Mouse (Mus musculus) ES-CJ7 (cell line): ENCODE data around the gene Eno3.

Source experiments
- DNase-seq: peaks from one replicate; pipeline ENCODE4 v3.0.0; 2011; ENCODE audit warnings: low read depth, low spot score

Gene Eno3

DNA sequence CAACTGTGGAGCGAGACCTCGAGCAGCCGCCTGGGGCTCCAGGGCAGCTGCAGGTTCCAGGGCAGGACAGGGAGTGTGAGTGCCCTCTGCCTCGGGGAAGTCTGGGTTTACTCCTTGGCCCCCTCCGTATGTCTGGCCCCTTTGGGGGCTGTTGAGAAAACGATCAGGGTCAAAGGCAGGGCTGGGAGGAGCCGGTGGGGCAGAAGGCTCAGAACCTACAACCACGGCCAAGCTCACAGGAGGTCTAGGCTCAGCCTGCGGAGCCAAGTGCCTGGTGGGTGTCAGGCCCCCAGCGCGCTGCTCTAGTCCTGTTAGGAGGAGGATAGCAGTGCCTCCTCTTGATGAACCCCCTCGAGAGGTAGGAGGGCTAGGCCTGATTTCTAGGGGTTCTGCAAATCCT, 24.2 kb downstream of the Eno3 start:
- DNase-seq, result no peak

DNA sequence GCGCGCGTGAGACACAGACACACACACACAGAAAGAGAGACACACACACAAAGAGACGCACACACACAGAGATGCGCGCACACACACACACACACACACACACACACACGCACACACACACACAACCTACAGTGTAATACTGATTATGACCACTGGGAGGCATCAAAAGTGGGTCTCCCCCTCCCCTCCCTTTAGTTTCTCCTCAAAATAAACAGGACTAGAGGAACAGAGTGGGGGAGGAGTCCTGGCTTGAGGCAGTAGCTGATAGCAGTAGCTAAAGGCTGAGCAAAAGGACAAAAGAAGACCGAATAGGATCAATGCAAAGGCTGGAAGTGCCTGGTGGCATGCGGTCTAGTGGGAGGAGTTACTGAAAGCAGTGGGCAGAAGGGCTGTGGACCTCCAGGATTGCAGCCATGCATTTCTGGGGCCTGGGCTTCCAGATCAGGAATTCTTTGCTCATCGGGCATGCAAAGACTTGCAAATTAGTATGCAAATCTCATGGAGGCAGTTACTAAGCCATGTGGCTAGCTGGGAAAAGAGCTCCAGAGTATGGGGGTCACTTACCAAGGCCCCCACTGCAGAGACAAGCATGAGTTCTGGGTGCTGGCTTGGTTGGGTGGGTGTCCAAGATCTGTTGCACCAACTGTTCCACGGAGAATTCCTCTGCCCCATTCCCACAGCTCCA, 25.0 kb downstream of the Eno3 start:
- DNase-seq, result peak; percentile 93

DNA sequence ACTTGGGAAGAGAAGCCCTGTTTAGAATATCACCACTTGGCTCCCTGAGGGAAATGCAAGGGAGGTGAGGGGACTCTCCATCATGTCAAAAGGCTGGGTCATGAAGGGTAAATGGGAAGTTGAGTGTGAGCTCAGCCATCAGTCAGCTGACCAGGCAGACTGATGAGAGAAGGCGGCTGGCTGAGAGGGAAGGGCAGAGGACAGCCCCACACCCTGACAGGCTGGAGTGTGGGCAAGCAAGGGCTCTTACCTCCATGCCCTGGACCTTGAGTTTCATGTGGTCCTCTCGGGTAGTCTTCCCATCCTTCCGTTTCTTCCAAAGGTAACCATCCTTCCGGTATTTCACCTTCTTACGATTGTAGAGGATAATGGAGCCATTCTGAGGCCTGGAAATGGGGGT, 26.6 kb downstream of the Eno3 start:
- no peak for DNase-seq

DNA sequence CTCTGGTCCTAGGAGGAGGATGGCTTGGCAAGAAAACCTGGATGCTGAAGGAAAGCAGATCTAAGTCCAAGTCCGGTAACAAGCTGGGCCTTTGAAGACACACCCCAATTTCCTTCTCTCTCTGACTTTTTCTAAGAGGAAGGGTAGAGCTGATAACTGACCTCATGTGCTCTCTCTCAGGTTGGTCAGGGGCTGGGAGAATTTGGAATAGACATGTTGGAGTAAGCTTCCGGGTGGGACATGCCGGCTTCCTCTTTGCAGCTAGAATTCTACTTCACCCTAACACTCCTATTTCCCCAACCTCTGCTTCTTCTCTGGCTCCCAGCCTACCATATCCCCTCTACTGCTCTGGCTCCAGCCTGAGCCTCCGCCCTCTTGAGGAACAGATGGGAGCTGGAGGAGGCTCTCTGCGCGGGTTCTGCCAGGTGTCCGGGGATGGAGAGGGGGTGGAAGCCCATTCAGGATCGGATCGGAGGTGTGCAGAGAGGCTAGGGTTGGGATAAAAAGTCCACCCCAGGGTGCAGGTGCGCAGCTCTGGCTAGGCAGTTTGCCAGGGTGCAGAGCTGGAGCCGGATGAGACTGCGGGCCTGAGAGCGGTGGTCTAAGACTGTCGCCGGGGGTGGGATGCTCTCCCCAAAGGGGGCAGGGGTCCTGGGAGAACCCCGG, 30.0 kb downstream of the Eno3 start:
- DNase-seq, result peak; percentile 60

DNA sequence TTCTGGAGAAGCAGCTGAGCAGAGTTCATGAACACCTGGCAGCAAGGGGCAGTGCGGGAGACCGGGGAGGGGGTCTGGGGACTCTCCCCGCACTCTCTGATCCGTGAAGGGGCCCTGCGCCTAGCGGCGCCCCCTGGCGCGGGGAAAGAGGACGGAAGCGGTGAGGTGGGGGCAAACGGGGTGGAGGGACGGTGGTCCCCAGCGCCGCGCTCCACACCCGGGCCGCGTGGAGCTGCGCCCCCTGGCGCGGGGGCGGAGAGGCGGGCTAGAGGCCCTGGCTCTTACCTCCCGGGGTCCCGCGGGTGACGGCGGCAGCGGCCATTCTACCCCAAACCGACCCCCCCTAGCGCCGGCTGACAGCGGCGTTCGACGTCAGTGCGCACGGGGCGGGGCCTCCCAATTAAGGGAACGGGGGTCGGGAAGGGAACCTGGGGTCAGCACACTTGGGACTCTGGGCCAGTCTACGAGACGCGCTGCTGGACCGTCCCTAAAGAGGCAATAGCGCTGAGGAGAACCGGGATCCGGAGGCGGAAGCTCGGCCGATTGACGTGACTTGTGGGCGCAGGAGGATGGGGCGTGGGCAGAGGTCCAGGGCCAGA, 30.7 kb downstream of the Eno3 start, which contains the start of gene Camta2:
Gene Camta2, minus strand, starts transcription at position 505 of the 599 bp plus-strand sequence.
- peak; percentile 68 for DNase-seq

DNA sequence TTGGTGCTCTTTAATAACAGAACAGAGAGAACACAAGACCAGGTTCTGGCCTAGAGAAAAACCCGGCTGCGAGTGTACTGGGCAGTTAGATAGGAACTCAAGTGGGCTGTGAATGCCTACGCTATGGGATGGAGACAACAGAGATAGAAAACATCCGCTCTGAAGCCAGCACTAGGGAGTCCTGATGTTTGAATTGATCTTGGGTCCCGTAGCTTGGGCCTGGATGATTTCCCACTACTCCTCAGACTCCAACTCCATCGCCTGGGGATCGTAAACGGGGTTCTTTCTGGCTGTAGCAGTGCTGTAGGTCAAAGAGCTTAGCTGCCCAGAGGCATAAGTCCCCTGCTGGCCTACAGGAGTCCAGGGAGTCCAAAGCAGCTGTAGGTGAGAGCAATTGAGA, 31.4 kb downstream of the Eno3 start:
- DNase-seq, result no peak

DNA sequence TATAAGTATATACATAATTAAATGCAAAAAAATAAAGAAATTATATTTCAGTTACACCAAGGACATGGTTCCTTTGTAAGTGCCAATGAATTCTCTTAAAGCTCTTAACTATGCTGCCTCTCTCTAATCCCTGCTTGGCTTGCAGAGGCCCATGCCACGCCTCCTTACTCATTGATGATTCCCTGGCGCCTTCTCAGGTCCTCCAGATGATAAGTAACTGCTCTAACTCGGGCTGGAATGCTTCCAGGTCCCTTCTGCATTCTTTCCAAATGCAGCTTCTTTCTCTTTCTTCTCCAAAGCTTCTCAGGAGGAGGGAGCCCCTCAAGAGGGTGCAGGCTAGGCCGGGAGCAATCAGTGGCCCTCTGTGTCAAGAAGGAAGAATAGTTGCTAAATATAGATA, 32.6 kb downstream of the Eno3 start:
- no peak for DNase-seq

DNA sequence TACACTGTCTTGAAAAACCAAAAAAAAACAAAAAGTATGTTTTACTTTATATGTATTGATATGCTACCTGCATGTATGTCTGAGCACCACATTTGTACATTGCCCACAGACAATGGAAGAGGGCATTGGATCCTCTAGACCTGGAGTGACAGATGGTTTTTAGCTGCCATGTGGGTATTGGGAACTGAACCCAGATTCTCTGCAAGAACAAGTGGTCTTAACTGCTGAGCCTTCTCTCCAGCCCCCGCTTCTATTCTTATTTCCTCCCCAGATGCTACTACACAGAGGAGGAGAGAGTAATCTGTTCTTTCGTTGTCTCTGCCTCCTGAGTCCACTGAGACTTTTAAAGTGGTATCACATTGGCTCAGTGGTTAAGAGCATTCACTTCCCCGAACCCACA, 36.5 kb downstream of the Eno3 start:
- no peak for DNase-seq

DNA sequence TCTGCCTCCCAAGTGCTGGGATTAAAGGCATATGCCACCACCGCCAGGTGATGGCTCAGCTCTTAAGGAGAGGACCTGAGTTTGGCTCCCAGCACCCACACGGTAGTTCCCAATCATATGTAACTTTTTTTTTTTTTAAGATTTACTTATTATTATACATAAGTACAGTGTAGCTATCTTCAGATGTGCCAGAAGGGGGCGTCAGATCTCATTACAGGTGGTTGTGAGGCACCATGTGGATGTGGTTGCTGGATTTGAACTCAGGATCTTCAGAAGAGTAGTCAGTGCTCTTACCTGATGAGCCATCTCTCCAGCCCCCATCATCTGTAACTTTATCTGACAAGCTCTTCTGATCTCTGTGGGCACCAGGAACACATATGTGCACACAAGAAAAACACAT, 40.4 kb downstream of the Eno3 start:
- no peak for DNase-seq

DNA sequence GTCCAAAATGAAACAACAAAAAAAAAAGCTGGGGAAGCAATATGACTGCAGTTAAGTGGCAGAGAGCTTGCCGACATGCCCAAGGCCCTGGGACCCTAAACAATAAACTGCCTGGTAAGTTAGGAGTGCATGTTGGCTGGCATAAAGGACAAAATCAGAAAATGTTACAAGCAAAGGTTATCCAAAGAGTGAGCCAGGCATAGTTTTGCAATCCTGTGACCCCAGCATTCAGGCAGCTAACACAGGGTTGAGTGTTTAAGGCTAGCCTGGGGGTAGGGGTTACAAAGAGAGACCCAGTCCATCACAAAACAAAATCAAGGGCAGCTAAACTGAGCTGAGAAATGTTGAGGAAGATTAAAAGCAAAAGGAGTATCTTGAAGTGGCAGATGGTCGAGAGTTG, 42.0 kb downstream of the Eno3 start:
- no peak for DNase-seq

DNA sequence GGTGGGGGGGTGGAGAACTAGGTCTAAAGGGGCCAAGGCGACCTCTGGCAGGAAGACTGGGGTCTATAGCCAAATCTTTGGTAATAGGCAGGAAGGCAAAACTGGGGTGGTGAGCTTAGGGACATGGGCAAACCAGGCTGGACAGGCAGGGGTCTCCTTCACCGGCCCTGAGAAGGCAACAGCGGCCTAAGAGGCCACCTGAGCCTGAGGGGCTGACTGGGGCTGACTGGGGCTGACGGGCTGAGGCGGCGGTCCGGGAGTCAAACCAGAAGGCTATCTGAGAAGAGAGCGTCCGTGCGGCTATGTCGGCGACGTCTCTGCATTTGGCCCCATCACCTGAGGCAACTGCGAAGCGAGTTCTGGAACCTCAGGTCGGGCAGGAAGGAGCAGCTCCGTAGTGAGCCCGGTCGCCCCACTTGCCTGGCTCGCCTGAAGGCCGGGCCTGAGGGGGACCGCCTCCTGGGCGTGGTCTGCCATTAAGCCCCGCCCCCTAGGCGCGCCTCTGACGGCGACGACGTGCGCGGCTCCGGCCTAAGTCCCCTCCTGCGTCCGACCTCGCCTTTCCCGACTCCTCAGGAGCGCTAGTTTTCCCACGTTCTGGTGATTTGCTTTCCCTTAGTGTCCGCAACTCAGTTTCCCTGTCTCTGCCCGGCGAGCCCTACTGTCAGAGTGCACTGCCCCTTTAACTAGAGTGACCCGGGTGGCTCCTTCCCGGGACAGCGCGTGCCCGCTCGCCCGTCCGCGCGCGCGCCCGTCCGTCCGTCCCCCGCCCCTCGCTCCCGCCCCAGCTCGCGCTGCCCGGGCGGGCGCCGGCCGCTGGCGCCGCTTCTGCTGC, 42.9 kb downstream of the Eno3 start, which contains the start of the genes Inca1 and Kif1c:
Gene Inca1, minus strand, starts transcription at position 434 of the 835 bp plus-strand sequence.
Gene Kif1c, plus strand, starts transcription at position 827 of the 835 bp plus-strand sequence.
- DNase-seq, result peak; percentile 95

DNA sequence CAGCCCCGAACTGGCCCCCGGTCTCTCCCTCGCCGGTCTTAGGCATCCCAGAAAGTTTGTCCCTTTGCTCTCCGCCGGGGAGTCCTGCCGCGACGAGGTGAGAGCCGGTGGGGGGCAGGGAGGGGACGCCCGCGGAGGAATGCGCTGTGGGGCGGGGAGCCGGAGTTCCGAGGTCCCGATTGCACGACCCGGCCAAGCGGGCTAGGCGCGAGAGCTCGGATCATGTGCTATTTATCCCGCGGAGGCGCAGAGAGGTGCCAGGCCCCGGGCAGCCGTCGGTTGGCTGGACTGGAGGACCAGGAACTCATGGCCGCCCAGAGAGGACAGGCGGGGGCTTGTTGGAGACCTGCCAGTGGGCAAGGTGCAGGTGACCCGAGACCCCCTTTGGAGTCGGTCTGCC, 43.6 kb downstream of the Eno3 start:
- DNase-seq, result peak; percentile 40

DNA sequence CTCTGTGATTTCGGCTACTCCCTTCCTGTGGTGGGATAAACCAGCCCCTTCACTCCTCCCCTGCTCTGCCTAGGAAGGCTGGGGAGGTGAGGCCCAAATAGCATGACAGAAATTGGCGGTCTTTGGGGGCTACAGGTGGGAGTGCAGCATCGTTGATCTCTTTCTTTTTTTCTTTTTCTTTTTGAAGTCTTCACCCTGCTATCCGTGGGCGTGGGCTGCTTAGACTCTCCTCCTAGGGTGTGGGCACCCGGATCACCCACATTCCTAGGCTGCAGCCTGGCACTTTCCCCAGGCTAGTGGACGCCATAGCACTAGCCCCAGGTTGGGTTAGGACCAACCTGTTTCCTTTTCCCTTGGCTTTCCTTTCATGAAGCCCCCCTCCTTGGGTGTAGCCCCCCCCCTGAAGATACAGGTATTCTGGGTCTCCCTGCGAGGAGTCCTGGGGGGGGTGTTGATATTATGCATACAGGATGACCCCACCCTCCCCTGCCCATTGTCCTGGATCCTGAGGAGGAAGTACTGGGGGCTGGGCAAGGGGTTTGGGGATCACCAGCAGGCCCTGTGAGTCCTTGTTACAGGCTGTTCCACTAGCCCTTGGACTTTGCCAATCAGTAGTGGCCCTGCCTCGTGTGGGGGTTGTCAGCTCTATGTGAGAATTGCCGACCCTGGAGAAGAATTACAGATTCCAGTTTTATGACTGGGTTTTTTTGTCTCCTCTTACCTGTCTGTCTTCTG, 44.4 kb downstream of the Eno3 start:
- DNase-seq, result no peak

DNA sequence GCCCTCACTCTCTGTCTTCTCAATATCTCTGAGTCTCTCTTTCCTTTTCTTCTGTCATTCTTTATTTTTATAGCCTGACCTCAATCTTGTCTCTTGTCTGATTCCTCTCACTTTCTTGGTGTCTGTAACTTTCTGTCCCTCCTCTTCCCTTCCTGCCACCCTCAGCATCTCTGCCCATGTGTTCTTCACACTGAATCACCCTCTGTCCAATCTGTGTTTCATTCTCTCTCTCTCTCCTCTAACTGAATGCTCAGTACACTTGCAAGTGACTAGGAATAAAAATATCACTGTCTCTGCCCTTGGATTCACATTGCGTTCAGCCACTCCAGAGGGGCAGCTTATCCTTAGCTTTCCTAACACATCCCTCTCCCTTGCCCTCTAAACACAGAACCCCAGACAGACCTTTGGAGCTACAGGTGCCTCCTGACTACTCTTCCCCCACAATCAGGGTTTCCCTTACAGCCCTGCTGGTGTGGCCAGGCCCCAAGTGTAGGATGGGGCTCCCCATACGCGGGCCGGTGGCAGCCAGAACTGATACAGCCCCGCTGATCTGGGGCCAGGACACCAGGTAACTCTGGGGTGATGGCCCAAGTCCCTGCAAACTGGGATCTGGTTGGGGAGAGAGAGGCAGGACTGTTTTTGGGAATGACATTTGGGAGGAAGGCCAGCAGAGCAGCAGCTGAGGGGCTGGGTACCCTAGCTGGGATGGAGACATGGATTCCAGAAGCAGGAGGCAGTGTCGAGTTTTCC, 45.2 kb downstream of the Eno3 start:
- no peak for DNase-seq

DNA sequence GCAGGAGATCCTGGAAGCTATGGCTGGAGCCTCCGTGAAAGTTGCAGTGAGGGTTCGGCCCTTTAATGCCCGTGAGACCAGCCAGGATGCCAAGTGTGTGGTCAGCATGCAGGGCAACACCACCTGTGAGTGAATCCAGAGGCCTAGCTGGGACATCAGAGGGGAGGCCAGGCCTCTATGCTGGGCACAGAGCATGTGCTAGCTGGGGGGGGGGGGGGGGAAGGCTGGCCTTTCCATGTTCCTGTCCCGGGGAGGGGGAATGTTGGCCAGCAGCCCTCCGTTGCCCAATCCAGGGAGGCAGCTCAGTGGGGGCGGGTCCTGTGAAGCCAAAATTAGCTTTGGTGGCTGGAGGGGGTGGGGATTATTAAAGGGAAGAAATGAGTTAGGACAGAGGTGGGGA, 45.8 kb downstream of the Eno3 start:
- no peak for DNase-seq

DNA sequence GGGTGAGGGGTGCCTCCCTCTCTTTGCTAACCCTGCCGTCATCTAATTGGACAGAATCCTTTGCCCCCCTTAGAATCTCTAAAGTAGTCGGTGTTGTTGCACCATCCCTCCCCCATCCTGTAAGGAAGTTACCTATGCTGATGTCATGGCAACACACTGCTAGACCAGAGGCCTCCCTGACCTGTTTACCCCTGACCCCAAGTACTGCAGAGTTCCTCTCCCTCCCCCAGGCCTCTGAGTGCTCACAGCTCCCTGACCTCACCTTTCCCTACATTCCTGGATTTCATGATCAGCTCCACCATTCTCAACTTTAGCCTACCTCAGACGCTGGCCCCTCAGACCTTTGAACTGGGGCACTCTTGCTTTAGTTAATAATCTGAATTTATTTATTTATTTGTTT, 49.1 kb downstream of the Eno3 start:
- no peak for DNase-seq

DNA sequence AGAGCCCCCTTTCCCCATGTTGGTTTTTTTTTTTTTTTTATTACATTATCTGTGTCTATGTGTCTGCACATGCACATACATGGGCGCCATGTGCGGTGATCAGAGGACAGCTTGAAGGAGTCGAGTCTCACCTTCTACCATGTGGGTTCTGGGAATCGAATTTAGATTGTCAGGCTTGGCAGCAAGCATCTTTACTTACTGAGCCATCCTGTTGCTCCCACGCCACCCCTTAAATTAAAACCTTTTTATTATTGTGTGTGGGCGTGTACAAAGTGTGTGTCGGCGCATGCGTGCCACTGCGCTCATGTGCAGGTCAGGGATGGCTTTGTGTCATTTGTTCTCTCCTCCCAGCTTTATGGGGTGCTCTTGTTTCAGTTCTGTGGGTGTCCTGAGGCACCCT, 54.0 kb downstream of the Eno3 start:
- DNase-seq, result no peak
